Mouse (Mus musculus): ENCODE measurements around the gene Cbr2.

DNA sequence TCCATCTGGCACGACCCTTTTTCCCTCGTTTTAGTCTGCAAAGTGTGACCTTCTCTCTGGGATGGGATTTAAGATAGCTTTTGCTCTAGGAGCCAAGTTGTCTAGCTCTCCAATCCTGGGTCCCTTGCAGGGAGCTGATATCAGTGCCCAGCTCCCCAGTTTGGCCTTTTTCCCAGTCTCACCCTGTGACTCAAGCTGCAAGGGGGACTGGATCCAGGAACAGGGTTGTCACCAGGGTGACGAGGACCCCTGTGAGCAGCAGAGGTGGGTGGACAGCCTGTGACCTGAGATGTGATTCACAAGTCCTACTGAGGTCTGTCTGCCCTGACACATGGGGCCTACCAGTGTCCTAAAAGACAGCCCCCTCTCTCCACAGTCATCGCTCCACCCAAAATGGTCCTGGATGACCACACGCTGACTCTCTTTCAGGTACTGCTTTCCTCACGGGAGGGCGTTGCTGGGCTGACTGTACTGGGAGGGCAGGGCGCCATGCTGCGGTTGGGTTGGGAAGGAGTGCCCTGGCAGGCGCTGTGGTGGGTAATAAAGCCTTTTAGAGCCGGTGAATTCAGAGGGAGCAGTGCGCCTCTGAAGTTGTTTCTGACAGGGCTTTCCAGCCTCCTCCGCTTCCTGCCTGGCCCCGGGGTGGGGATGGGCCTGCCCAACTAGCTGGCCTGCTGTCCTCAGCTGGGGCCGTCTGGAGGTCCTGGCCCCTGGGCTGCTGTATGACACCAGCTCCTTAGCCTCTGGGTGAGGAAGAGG, 28.0 kb downstream of the Cbr2 start:
- TF ChIP-seq CTCF (IDR thresholded peaks at IDR 0.05 in 2 of 3, conservative IDR thresholded peaks at IDR 0.05 in 1 of 3; ENCODE audit: control insufficient read depth in 1 of 3, insufficient read depth in 1 of 3, low read depth in 2 of 3, low read length in 3 of 3, poor library complexity in 1 of 3, severe bottlenecking in 1 of 3) (no peak), ZKSCAN1 (IDR thresholded peaks at IDR 0.05; ENCODE audit: low read depth, low read length) (no peak)
